Mouse (Mus musculus) frontal cortex, postnatal 14 days (tissue): ENCODE measurements around the gene Zfp36.

Experiments used
- DNase-seq, 2 experiments: peaks; one replicate each; pipeline ENCODE4 v3.0.0; 2022; ENCODE audit warnings: low spot score in 2 of 2

Gene Zfp36

GRCm38 (mm10) chr7:28338108-28338998 is 41.7 kb downstream of the Zfp36 start, which contains the start of gene Supt5:
Gene Supt5, minus strand, starts transcription at chr7:28338746.
- DNase-seq: peak; percentile 94

DNA sequence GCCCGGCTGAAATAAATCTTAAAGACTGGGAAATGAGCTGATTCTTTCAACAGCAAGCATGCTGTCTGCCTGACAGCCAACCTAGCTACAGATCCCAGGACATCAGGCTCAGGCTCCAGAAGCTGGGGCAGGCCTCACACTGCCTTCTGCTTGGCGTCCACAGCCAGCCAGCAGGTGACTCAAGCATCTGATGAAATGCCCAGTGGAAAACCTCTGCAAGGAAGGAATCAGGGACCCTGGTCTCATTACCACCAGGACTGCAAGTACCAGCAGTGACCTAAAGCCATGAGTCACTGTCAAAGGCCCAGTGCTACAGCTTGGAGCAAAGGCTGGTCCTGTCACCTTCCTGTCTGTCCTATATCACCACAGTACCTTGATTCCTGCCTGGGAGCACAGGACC is 44.6 kb downstream of the Zfp36 start:
- no peak for DNase-seq

GRCm38 (mm10) chr7:28334534-28334933 is 45.5 kb downstream of the Zfp36 start:
- DNase-seq: no peak

GRCm38 (mm10) chr7:28328260-28328659 is 51.8 kb downstream of the Zfp36 start:
- DNase-seq: no peak
